Mouse (Mus musculus) E14TG2a.4 (cell line): Measurements from ENCODE around the gene Traf4.

Experiments used
- H3K27me3 ChIP-seq: 2 replicates; pipeline ENCODE4 v1.6.1; 2014; ENCODE audit warnings: low read length, control low read depth; ENCODE audit not compliant: insufficient read depth
- H3K36me3 ChIP-seq: 2 replicates; pipeline ENCODE4 v1.6.1; 2014; ENCODE audit warnings: low read length, control low read depth; ENCODE audit not compliant: insufficient read depth
- H3K4me1 ChIP-seq: replicated peaks from 2 replicates; pipeline ENCODE4 v1.6.1; 2014; ENCODE audit warnings: low read depth, low read length, control low read depth
- H3K4me3 ChIP-seq: replicated peaks from 2 replicates; pipeline ENCODE4 v1.5.1; 2014; ENCODE audit warnings: mild to moderate bottlenecking, low read length
- H3K9me3 ChIP-seq: 2 replicates; pipeline ENCODE4 v1.6.1; 2014; ENCODE audit warnings: low read length, control low read depth
- CTCF ChIP-seq: conservative IDR thresholded peaks from 2 replicates; pipeline ENCODE4 v1.5.1; 2014; ENCODE audit warnings: low read length
- NANOG ChIP-seq: IDR thresholded peaks from 2 replicates; pipeline ENCODE4 v1.6.1; 2014; ENCODE audit warnings: borderline replicate concordance, low read length, mixed read lengths
- POU5F1 ChIP-seq: IDR thresholded peaks from 2 replicates; pipeline ENCODE4 v1.6.1; 2014; ENCODE audit warnings: low read length, borderline replicate concordance

The Traf4 gene

GRCm38 (mm10) chr11:78171328-78171727, 5.9 kb upstream of the Traf4 start:
- TF ChIP-seq CTCF = peak; percentile 30
- no peak for TF ChIP-seq POU5F1
- no peak for TF ChIP-seq NANOG
- Histone ChIP-seq H3K9me3 (no peaks in the 10 kb centered on the region), H3K27me3 (no peaks in the 10 kb centered on the region), H3K36me3 (peaks cover 25% of the 10 kb centered on the region), H3K4me1 (peaks cover 89% of the 10 kb centered on the region), H3K4me3 (peak overlapping the region; percentile 69)

GRCm38 (mm10) chr11:78170306-78170705, 4.9 kb upstream of the Traf4 start:
- Histone ChIP-seq H3K4me1 (peaks cover 90% of the 10 kb centered on the region), H3K9me3 (no peaks in the 10 kb centered on the region), H3K36me3 (peaks cover 25% of the 10 kb centered on the region), H3K4me3 (peak overlapping the region; percentile 69), H3K27me3 (no peaks in the 10 kb centered on the region)
- TF ChIP-seq CTCF (no peak), POU5F1 (no peak), NANOG (no peak)

GRCm38 (mm10) chr11:78168541-78169468, 3.4 kb upstream of the Traf4 start:
- Histone ChIP-seq H3K4me3 (peak overlapping the region; percentile 35), H3K36me3 (peaks cover 25% of the 10 kb centered on the region), H3K4me1 (peaks cover 80% of the 10 kb centered on the region), H3K27me3 (no peaks in the 10 kb centered on the region), H3K9me3 (no peaks in the 10 kb centered on the region)
- TF ChIP-seq NANOG (no peak), POU5F1 (no peak), CTCF (no peak)

GRCm38 (mm10) chr11:78167257-78167959, 2.0 kb upstream of the Traf4 start:
- no peaks in the 10 kb centered on the region for H3K9me3 ChIP-seq
- H3K4me1 ChIP-seq = peaks cover 83% of the 10 kb centered on the region
- H3K36me3 ChIP-seq = peaks cover 30% of the 10 kb centered on the region
- no peak for TF ChIP-seq POU5F1
- TF ChIP-seq NANOG = no peak
- TF ChIP-seq CTCF = no peak
- H3K27me3 ChIP-seq = no peaks in the 10 kb centered on the region
- H3K4me3 ChIP-seq = peak overlapping the region; percentile 98

GRCm38 (mm10) chr11:78166640-78167039, 1.3 kb upstream of the Traf4 start:
- no peaks in the 10 kb centered on the region for H3K27me3 ChIP-seq
- TF ChIP-seq POU5F1 (no peak), CTCF (no peak), NANOG (no peak)
- peaks cover 83% of the 10 kb centered on the region for H3K4me1 ChIP-seq
- peak overlapping the region; percentile 98 for H3K4me3 ChIP-seq
- H3K36me3 ChIP-seq = peaks cover 30% of the 10 kb centered on the region
- H3K9me3 ChIP-seq = no peaks in the 10 kb centered on the region

- TF ChIP-seq POU5F1 (no peak), NANOG (no peak), CTCF (no peak)
- peaks cover 85% of the 10 kb centered on the region for H3K4me1 ChIP-seq
- peaks cover 35% of the 10 kb centered on the region for H3K36me3 ChIP-seq
- H3K9me3 ChIP-seq = no peaks in the 10 kb centered on the region
- H3K27me3 ChIP-seq = no peaks in the 10 kb centered on the region
- peak overlapping the region; percentile 98 for H3K4me3 ChIP-seq
Observed at GRCm38 (mm10) chr11:78166161-78166560, 772 bp upstream of the Traf4 start.

GRCm38 (mm10) chr11:78165761-78166109, 346 bp upstream of the Traf4 start:
- H3K27me3 ChIP-seq = no peaks in the 10 kb centered on the region
- TF ChIP-seq CTCF (no peak), POU5F1 (no peak), NANOG (no peak)
- H3K36me3 ChIP-seq = peaks cover 39% of the 10 kb centered on the region
- H3K9me3 ChIP-seq = no peaks in the 10 kb centered on the region
- peak overlapping the region; percentile 98 for H3K4me3 ChIP-seq
- H3K4me1 ChIP-seq = peaks cover 85% of the 10 kb centered on the region

GRCm38 (mm10) chr11:78164604-78164923, 825 bp downstream of the Traf4 start:
- Histone ChIP-seq H3K9me3 (no peaks in the 10 kb centered on the region), H3K27me3 (no peaks in the 10 kb centered on the region), H3K4me1 (peaks cover 85% of the 10 kb centered on the region), H3K36me3 (peaks cover 51% of the 10 kb centered on the region), H3K4me3 (peak overlapping the region; percentile 98)
- TF ChIP-seq NANOG (no peak), POU5F1 (no peak), CTCF (no peak)
